Comparison of ENCODE assay signal across 9 mouse cellular contexts in genomic region chr9:75001611-75002204, GRCm38 (mm10). TPM values are rescaled to one million over a fixed set of nuclear protein-coding genes. Genes with fewer than 3 reads are reported as not detected.
DNase-seq lines count a peak whose midpoint lies in the region; ATAC-seq and TF ChIP-seq lines count a peak whose summit lies in the region.
"Had no signal": no experiment of that assay in that cellular context is flagged by ENCODE, and none has a peak within 500 bp of the region (broad histone marks: within the 10 kb centered on the region; RNA-seq: fewer than 3 reads in every experiment).

No protein-coding gene starts in this region.

- TF ChIP-seq CTCF in kidney, postnatal 0 days (IDR thresholded peaks at IDR 0.05; ENCODE audit: low read depth) = no peak

- peaks cover 6% of the 10 kb centered on the region; the same call in 1 of the 2 replicates for H3K36me3 ChIP-seq in kidney, postnatal 0 days (ENCODE audit: insufficient read depth, low read length)
- no peaks in the 10 kb centered on the region; the same call in 1 of the 2 replicates for H3K36me3 ChIP-seq in intestine, embryonic 16.5 days (ENCODE audit: control insufficient read depth, insufficient read depth, low read length)
- H3K36me3 ChIP-seq in neural tube, embryonic 15.5 days = peaks cover 11% of the 10 kb centered on the region

- no peak overlapping the region for H3K27ac ChIP-seq in kidney, postnatal 0 days
- H3K27ac ChIP-seq in intestine, embryonic 16.5 days (ENCODE audit: low read length) = peak overlapping the region; percentile 55
- H3K27ac ChIP-seq in neural tube, embryonic 15.5 days (replicated peaks) = no peak overlapping the region

- 64% methylated on average over 5 of the region's 5 CpGs for WGBS in kidney, postnatal 0 days
- 32% methylated on average over 5 of the region's 5 CpGs for WGBS in intestine, embryonic 16.5 days
- 74% methylated on average over 5 of the region's 5 CpGs for WGBS in neural tube, embryonic 15.5 days

- no peaks in the 10 kb centered on the region for H3K9me3 ChIP-seq in kidney, postnatal 0 days (replicated peaks; ENCODE audit: low read length)
- H3K9me3 ChIP-seq in intestine, embryonic 16.5 days (ENCODE audit: control insufficient read depth, low read length) = no peaks in the 10 kb centered on the region
- no peaks in the 10 kb centered on the region for H3K9me3 ChIP-seq in neural tube, embryonic 15.5 days (replicated peaks)

- H3K4me3 ChIP-seq in kidney, postnatal 0 days (replicated peaks; ENCODE audit: low read depth, low read length) = no peak overlapping the region
- H3K4me3 ChIP-seq in intestine, embryonic 16.5 days (ENCODE audit: low read length) = no peak overlapping the region
- no peak overlapping the region for H3K4me3 ChIP-seq in neural tube, embryonic 15.5 days (replicated peaks)
- H3K4me3 ChIP-seq: erythroblast, embryonic 14.5 days had no signal

- no peak for ATAC-seq in kidney, postnatal 0 days (replicated peaks; ENCODE audit: low FRiP score, low read depth)
- ATAC-seq in intestine, embryonic 16.5 days = peak; percentile 81
- ATAC-seq in neural tube, embryonic 15.5 days (ENCODE audit: low FRiP score) = no peak
- no peak for ATAC-seq in megakaryocyte-erythroid progenitor cell, adult 5-6 weeks (replicated peaks; ENCODE audit: low FRiP score, low TSS enrichment, poor library complexity, severe bottlenecking)

- no peaks in the 10 kb centered on the region for H3K27me3 ChIP-seq in kidney, postnatal 0 days (ENCODE audit: insufficient read depth, low read length)
- no peaks in the 10 kb centered on the region for H3K27me3 ChIP-seq in intestine, embryonic 16.5 days (replicated peaks; ENCODE audit: control insufficient read depth, insufficient read depth, low read length)
- H3K27me3 ChIP-seq in neural tube, embryonic 15.5 days (replicated peaks) = no peaks in the 10 kb centered on the region

- no peaks in the 10 kb centered on the region for H3K4me1 ChIP-seq in kidney, postnatal 0 days (replicated peaks; ENCODE audit: insufficient read depth, low read length)
- 0 out of 2 replicates have a peak, but pooled peaks cover 8% of the 10 kb centered on the region for H3K4me1 ChIP-seq in intestine, embryonic 16.5 days (ENCODE audit: control insufficient read depth, insufficient read depth, low read length)
- H3K4me1 ChIP-seq in neural tube, embryonic 15.5 days = peaks cover 4% of the 10 kb centered on the region

- H3K4me2 ChIP-seq in kidney, postnatal 0 days (ENCODE audit: low read length) = no peak overlapping the region
- H3K4me2 ChIP-seq in intestine, embryonic 16.5 days (ENCODE audit: low read depth, low read length) = no peak overlapping the region
- no peak overlapping the region for H3K4me2 ChIP-seq in neural tube, embryonic 15.5 days

- H3K9ac ChIP-seq in kidney, postnatal 0 days (ENCODE audit: low read depth, low read length) = no peak overlapping the region
- no peak overlapping the region for H3K9ac ChIP-seq in intestine, embryonic 16.5 days (ENCODE audit: low read depth, low read length)
- H3K9ac ChIP-seq in neural tube, embryonic 15.5 days (replicated peaks) = no peak overlapping the region

- DNase-seq in kidney, postnatal 0 days (ENCODE audit: low spot score) = peak; percentile 58
- no peak for DNase-seq in kidney, adult 9 months
- DNase-seq in adrenal gland, postnatal 14 days = peak; percentile 65
- peak; percentile 65 for DNase-seq in cerebellum, adult 9-11 months
- DNase-seq in left cerebral cortex, adult 18-20 months (ENCODE audit: low spot score in 2 of 2) = no peak

RNA-seq across cellular contexts. Expression of gene Arpp19, which starts 35.7 kb away (rescaled TPM):
- polyA plus RNA-seq in kidney, postnatal 0 days (2015; fragmentation: Nextera tagmentation; extraction: Ambion mirVana) = 360 and 366 TPM in 2 replicates
- 319 and 329 TPM in 2 replicates for total RNA-seq in adrenal gland, postnatal 14 days (2021)
- polyA plus RNA-seq in intestine, embryonic 16.5 days (2015; fragmentation: Nextera tagmentation; extraction: Ambion mirVana) = 264 and 267 TPM in 2 replicates
- polyA plus RNA-seq in neural tube, embryonic 15.5 days (2015; fragmentation: Nextera tagmentation; extraction: Ambion mirVana) = 202 and 222 TPM in 2 replicates
- total RNA-seq in megakaryocyte-erythroid progenitor cell, adult 5-6 weeks (2014; fragmentation: Nextera tagmentation) = 180 and 239 TPM in 2 replicates
- total RNA-seq in megakaryocyte-erythroid progenitor cell, adult 5-6 weeks (2017) = 112 and 152 TPM in 2 replicates
- 100 to 1,000 TPM; 457 to 468 TPM for total RNA-seq in left cerebral cortex, adult 18-20 months (2021)

RNA-seq across cellular contexts. Expression of gene Fam214a, which starts 49.0 kb away (rescaled TPM):
- polyA plus RNA-seq in kidney, postnatal 0 days (2015; fragmentation: Nextera tagmentation; extraction: Ambion mirVana) = 15.4 and 15.7 TPM in 2 replicates
- total RNA-seq in adrenal gland, postnatal 14 days (2021) = 80.4 and 93.0 TPM in 2 replicates
- polyA plus RNA-seq in intestine, embryonic 16.5 days (2015; fragmentation: Nextera tagmentation; extraction: Ambion mirVana) = 7.6 and 8.6 TPM in 2 replicates
- 17.3 and 19.2 TPM in 2 replicates for polyA plus RNA-seq in neural tube, embryonic 15.5 days (2015; fragmentation: Nextera tagmentation; extraction: Ambion mirVana)
- total RNA-seq in megakaryocyte-erythroid progenitor cell, adult 5-6 weeks (2014; fragmentation: Nextera tagmentation) = 2.6 and 9.3 TPM in 2 replicates
- total RNA-seq in megakaryocyte-erythroid progenitor cell, adult 5-6 weeks (2017) = 5.7 and 6.3 TPM in 2 replicates
- 10 to 100 TPM; 28.2 to 28.6 TPM for total RNA-seq in left cerebral cortex, adult 18-20 months (2021)
- polyA plus RNA-seq: erythroblast, embryonic 14.5 days had no signal

Comparison
In these comparisons a context has a peak if more than half of its experiments do, and no peak if none do; other contexts are left out.
1. DNase-seq: peak in kidney, postnatal 0 days (single experiment), adrenal gland, postnatal 14 days (single experiment) and cerebellum, adult 9-11 months (single experiment); none in kidney, adult 9 months (single experiment) and left cerebral cortex, adult 18-20 months (0 of 2).